Mouse (Mus musculus): Measurements from ENCODE around the gene Ap1s1.

- TF ChIP-seq CTCF (conservative IDR thresholded peaks at IDR 0.05; ENCODE audit: low read length) (no peak), NANOG (IDR thresholded peaks at IDR 0.05; ENCODE audit: borderline replicate concordance, low read length) (no peak), POU5F1 (IDR thresholded peaks at IDR 0.05; ENCODE audit: borderline replicate concordance, low read length) (no peak)
These were observed 16.1 kb downstream of the Ap1s1 start for GRCm38 (mm10) chr5:137029643-137030415.
